Mouse (Mus musculus) intestine, postnatal 0 days (tissue): ENCODE data around the gene Por. TPM values are rescaled to one million over a fixed set of nuclear protein-coding genes. Genes with fewer than 3 reads are reported as not detected.

ENCODE experiments used
- ATAC-seq: fragments of 200-750 bp; cut with Nextera tagmentation; 2 replicates; pipeline ENCODE4 v1.8.0; 2017; ENCODE audit warnings: mild to moderate bottlenecking, moderate TSS enrichment, moderate library complexity
- H3K27ac ChIP-seq: fragments of 300-500 bp; sonication (generic); 2 replicates; pipeline ENCODE4 v1.5.1; 2014; ENCODE audit warnings: mild to moderate bottlenecking, low read depth, low read length, moderate library complexity
- H3K27me3 ChIP-seq: fragments of 300-500 bp; sonication (generic); replicated peaks from 2 replicates; pipeline ENCODE4 v1.6.1; 2014; ENCODE audit warnings: low read length, mixed read lengths; ENCODE audit not compliant: control insufficient read depth, insufficient read depth
- H3K36me3 ChIP-seq: fragments of 300-500 bp; sonication (generic); 2 replicates; pipeline ENCODE4 v1.6.1; 2014; ENCODE audit warnings: mild to moderate bottlenecking, moderate library complexity; ENCODE audit not compliant: control insufficient read depth, insufficient read depth
- H3K4me1 ChIP-seq: fragments of 300-500 bp; sonication (generic); replicated peaks from 2 replicates; pipeline ENCODE4 v1.6.1; 2014; ENCODE audit warnings: antibody characterized with exemption, low read length, mixed read lengths; ENCODE audit not compliant: control insufficient read depth, insufficient read depth
- H3K4me2 ChIP-seq: fragments of 300-500 bp; sonication (generic); replicated peaks from 2 replicates; pipeline ENCODE4 v1.6.1; 2014; ENCODE audit warnings: low read depth, mild to moderate bottlenecking, moderate library complexity
- H3K4me3 ChIP-seq: fragments of 300-500 bp; sonication (generic); 2 replicates; pipeline ENCODE4 v1.5.1; 2014; ENCODE audit warnings: low read depth, low read length
- H3K9ac ChIP-seq: fragments of 300-500 bp; sonication (generic); 2 replicates; pipeline ENCODE4 v1.6.1; 2014; ENCODE audit warnings: mild to moderate bottlenecking, low read depth, low read length
- H3K9me3 ChIP-seq: fragments of 300-500 bp; sonication (generic); 2 replicates; pipeline ENCODE4 v1.6.1; 2016; ENCODE audit warnings: mixed run types; ENCODE audit not compliant: control insufficient read depth
- CTCF ChIP-seq: sonication (generic); IDR thresholded peaks from 2 replicates; pipeline ENCODE4 v1.5.1; 2016; ENCODE audit warnings: low read depth, mild to moderate bottlenecking, control low read depth, antibody characterized with exemption, moderate library complexity
- WGBS: fragments of 180-500 bp; shearing (Covaris S2); extraction: QIAGEN DNeasy Blood & Tissue Kit; methylation state at CpG from one replicate; pipeline ENCODE4 v1.1.7; 2014; 5-methylcytosine and 5-hydroxymethylcytosine counted together
- polyA plus RNA-seq: library from polyadenylated mRNA; unstranded; fragments of >200 nt; fragmentation: Nextera tagmentation; extraction: Ambion mirVana; gene quantifications from 2 replicates; pipeline ENCODE4 v1.2.1, GENCODE M21; 2015

Gene Por
- polyA plus RNA-seq, 1 experiment from 2014 or later, result 91.7 TPM

DNA sequence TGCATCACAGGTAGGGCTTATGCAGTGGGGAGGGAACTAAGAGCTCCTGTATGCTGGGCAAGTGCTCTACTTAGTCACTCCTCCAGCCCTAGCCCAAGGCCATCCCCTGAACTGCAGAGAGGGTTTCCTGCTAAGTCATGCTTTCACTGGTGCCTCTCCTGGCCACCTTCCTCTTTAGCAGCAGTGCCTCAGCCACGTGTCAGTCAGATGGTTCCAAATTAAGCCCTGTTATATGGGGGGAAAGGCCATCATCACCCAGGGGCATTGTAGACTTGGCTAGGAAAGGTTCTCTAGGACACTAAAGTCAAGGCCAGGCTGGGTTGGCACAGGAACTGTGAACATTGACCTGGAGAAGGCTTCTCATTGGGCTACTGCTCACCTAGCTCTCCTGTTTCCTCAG, 38.0 kb downstream of the Por start:
- Histone ChIP-seq H3K27ac (no peak overlapping the region), H3K4me3 (no peak overlapping the region), H3K9me3 (no peaks in the 10 kb centered on the region), H3K4me1 (no peaks in the 10 kb centered on the region), H3K27me3 (no peaks in the 10 kb centered on the region), H3K4me2 (no peak overlapping the region), H3K9ac (no peak overlapping the region), H3K36me3 (peaks cover 8% of the 10 kb centered on the region; the same call in 1 of the 2 replicates)
- 52% methylated on average over 1 of the region's 1 CpGs for WGBS
- TF ChIP-seq CTCF, result no peak
- 0 out of 2 replicates have a peak, but pooled peaks have one; percentile 22 for ATAC-seq

DNA sequence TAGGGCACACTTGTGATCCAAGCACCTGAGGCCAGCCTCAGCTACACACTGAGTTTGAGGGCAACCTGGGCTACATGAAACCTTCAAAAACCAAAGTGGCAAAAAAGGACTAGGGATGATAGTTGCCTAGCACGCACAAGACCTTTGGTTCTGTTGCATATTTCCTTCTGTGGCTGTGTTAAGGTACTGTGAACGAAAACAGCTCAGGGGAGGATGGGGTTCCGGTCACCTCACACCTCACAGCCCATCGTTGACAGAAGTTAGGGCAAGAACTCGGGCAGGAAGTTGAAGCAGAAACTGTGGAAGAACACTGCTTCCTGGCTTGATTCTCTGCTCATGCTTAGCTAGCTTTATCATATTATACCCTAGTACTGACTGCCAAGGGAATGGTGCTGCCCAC, 39.9 kb downstream of the Por start:
- Histone ChIP-seq H3K27ac (no peak overlapping the region), H3K4me3 (no peak overlapping the region), H3K27me3 (no peaks in the 10 kb centered on the region), H3K4me1 (no peaks in the 10 kb centered on the region), H3K9me3 (no peaks in the 10 kb centered on the region), H3K9ac (no peak overlapping the region), H3K36me3 (peaks cover 4% of the 10 kb centered on the region; the same call in 1 of the 2 replicates), H3K4me2 (no peak overlapping the region)
- ATAC-seq, result no peak
- 90% methylated on average over 5 of the region's 5 CpGs for WGBS
- TF ChIP-seq CTCF, result no peak

DNA sequence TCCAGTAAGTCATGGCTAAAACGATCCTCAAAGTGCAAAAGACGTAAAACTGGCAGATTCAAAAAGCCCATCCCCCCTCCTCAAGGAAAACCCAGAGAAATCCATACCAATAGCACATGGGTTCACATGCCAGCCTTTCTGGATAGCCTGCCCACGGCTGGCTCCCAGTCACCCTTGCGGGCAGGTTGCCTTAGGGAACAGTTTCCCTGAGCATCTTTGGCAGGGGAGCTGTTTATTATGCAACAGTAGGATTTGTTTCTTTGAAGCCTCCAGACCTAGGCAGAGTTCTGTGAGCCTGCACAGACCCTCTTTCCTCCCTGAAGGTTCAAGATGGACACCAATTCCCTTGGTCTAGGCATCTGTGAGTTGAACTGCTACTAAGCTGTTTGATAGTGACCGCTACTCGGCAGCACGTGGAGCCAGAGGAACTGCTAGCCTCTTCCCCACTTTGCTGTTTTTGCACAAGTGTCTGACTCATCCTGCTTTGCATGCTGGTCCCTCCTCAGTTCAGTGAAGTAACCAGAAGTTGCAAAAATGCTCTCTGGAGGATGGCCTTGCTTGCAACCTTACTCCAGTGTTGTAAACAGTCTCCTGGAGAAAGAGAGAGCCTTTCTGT, 40.9 kb downstream of the Por start:
- Histone ChIP-seq H3K27ac (no peak overlapping the region), H3K4me1 (no peaks in the 10 kb centered on the region), H3K4me2 (no peak overlapping the region), H3K9ac (no peak overlapping the region), H3K4me3 (no peak overlapping the region), H3K9me3 (no peaks in the 10 kb centered on the region), H3K36me3 (peaks cover 6% of the 10 kb centered on the region; the same call in 1 of the 2 replicates), H3K27me3 (no peaks in the 10 kb centered on the region)
- 82% methylated on average over 7 of the region's 7 CpGs for WGBS
- no peak for TF ChIP-seq CTCF
- no peak for ATAC-seq

DNA sequence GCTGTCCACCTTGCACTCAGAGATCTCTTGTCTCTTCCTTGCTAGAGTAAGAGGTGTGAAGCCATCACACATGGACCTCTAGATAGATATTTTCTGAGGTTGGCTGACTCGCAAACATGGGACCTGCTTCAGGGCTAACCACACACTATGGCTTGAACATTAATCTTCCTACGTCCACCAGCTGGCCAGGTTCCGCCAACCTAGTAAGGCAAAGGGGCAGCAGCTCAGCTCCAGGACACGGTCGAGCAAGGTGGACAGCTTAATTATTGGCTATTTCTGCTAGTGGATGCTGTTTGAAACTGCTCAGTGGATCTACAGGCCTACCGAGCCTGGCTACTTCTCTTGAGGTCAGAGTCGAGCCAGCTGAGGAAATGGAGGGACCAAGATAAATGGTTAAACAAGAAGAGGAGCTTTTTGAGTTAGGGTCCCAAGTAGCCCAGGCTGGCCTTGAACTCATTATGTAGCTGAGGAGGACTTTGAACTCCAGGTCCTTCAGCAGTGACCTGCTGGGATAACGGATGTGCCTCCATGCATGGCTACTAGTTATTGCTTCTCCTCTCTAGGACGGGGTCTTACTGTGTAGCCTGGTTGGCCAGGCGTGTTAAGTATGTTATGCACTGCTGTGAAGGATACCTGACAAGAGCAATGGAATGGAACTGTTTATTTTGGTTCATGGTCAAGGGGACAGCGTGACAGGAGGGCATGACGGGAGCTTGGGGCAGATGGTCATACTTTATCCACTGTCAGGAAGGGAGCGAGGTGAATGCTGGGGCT, 41.9 kb downstream of the Por start:
- no peak overlapping the region for H3K27ac ChIP-seq
- peaks cover 15% of the 10 kb centered on the region for H3K36me3 ChIP-seq
- H3K9ac ChIP-seq, result no peak overlapping the region
- H3K27me3 ChIP-seq, result no peaks in the 10 kb centered on the region
- WGBS, result 92% methylated on average over 13 of the region's 13 CpGs
- no peak for ATAC-seq
- no peaks in the 10 kb centered on the region for H3K4me1 ChIP-seq
- H3K4me3 ChIP-seq, result no peak overlapping the region
- no peaks in the 10 kb centered on the region for H3K9me3 ChIP-seq
- TF ChIP-seq CTCF, result no peak
- no peak overlapping the region for H3K4me2 ChIP-seq

DNA sequence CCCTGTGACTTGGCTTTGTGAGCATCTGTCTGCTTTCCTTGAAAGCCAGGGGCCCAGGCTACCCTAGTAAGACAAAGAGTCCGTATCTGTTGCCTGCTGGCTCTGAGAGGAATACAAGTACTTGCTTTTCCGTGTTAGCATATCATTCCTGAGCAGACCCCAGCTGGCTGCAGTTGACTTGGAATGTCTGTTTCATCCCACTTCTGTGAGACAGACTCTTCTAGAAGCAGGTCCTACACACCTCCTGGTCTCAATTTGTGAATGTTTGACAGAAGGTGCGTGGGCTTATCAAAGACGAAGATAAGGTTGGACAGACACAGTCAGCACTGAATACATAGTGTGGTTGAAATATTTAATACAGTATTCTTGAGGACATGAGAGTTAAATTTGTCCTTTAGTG, 43.0 kb downstream of the Por start:
- no peak for ATAC-seq

DNA sequence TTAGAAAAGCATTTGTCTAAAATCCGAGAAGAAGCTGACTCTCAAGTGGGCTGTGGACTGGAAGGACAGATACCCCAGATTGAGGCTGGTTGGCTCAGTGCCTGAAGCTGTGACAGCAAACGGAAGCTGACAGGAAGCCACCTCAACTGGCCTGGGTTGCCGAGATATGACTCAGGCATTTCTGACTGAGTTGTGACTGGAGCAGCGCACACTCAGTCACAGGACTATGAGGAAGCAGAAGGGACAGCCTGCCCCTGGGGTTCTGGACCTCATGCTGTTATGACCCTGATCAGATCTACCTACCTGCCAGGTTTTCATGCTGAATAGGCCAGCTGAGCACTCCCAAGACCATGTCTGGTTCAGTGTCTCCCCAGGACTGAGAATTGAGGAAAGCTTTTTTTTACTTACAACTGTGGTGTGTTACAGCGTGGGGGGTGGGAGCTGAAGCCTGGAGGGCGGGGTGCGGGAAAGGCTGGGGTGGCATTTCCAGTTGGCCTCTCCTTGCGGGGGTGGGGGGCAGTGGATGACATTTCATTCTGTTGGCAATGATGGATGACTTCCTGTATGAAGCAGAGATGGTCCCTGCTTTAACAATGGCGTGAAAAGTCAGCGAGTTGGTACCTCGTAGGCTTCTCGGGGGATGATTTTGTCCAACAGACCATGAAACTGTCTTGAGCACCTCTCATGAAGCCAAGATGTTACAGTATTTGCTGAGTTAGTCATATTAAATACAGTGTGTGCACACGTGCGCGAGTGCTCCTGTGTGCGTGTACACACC, 43.8 kb downstream of the Por start:
- peak; percentile 71 for ATAC-seq
- no peaks in the 10 kb centered on the region for H3K9me3 ChIP-seq
- no peaks in the 10 kb centered on the region for H3K4me1 ChIP-seq
- WGBS, result 62% methylated on average over 16 of the region's 16 CpGs
- H3K27ac ChIP-seq, result peak overlapping the region; percentile 66
- peaks cover 27% of the 10 kb centered on the region for H3K36me3 ChIP-seq
- no peak for TF ChIP-seq CTCF
- H3K4me2 ChIP-seq, result no peak overlapping the region
- H3K4me3 ChIP-seq, result no peak overlapping the region
- no peak overlapping the region for H3K9ac ChIP-seq
- H3K27me3 ChIP-seq, result no peaks in the 10 kb centered on the region

More for the DNA sequence above, 43.0 kb downstream of the Por start:
- peak overlapping the region; percentile 22; the same call in 1 of the 2 replicates for H3K27ac ChIP-seq
- no peaks in the 10 kb centered on the region for H3K27me3 ChIP-seq
- H3K4me1 ChIP-seq, result no peaks in the 10 kb centered on the region
- peaks cover 20% of the 10 kb centered on the region for H3K36me3 ChIP-seq
- H3K9me3 ChIP-seq, result no peaks in the 10 kb centered on the region
- no peak overlapping the region for H3K4me3 ChIP-seq
- no peak overlapping the region for H3K4me2 ChIP-seq
- H3K9ac ChIP-seq, result no peak overlapping the region
- WGBS, result 42% methylated on average over 4 of the region's 4 CpGs
- no peak for TF ChIP-seq CTCF
